Mouse (Mus musculus): ENCODE measurements around the gene Cdk2ap2. TPM values are rescaled to one million over a fixed set of nuclear protein-coding genes. Genes with fewer than 3 reads are reported as not detected.
A peak's percentile ranks its signal among the peaks of the same experiment; 100 is the strongest.

Gene Cdk2ap2
- total and polyA plus RNA-seq, 3 experiments, result 25.4 to 60.2 (median 40.9) TPM

DNA sequence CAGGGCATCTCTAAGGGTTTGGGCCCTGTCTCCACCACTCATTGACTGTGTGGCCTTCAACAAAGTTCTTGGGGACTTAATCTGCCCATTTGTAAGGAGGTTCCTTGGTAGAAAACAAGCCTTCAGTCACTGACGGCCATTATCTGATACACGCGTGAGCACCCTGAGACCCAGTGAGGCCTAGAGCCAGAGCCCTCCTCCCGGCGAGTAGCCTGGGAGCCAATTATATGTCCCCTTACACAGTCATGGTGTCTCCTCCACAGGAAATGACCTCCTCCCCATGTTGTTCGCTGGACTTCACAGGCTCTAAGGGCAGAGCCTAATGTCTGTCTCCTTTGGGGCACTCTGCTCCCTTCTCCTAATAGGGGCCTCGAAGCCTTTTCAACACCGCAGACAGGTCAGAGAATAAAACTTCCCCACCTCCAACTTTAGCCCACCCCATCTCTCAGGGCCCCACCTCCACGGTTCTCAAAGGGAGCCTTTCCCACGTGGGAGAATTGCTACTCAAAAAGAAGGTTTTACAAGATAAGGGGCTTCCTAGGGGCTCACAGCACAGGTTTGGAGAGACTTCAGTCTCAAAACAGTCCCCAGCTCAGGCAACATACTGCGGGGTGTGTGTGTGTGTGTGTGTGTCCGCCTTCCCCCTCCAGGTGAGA, 49.5 kb downstream of the Cdk2ap2 start:
- peaks cover 45% of the 10 kb centered on the region for H3K4me1 ChIP-seq (ENCODE audit: insufficient read depth, low read depth, low read length)
- no peak for TF ChIP-seq GATA1 (IDR thresholded peaks at IDR 0.05; ENCODE audit: borderline replicate concordance, low read length)
- no peak for TF ChIP-seq CTCF (IDR thresholded peaks at IDR 0.05; ENCODE audit: low read depth, low read length)
- TF ChIP-seq GATA2 (IDR thresholded peaks at IDR 0.05; ENCODE audit: borderline replicate concordance, low read depth, low read length), result no peak
- no peak for TF ChIP-seq POLR2AphosphoS5 (IDR thresholded peaks at IDR 0.05; ENCODE audit: insufficient replicate concordance, low read depth, low read length)
- TF ChIP-seq TAL1 (conservative IDR thresholded peaks at IDR 0.05; ENCODE audit: low read depth, low read length), result no peak
- H3K4me3 ChIP-seq (ENCODE audit: low read depth, low read length), result no peak overlapping the region
- ATAC-seq (ENCODE audit: extremely low read depth, insufficient number of reproducible peaks, low FRiP score, poor library complexity, severe bottlenecking) (no peak), DNase-seq (ENCODE audit: low spot score) (no peak)
- peaks cover 24% of the 10 kb centered on the region for H3K36me3 ChIP-seq (replicated peaks)
- H3K27me3 ChIP-seq (ENCODE audit: insufficient read depth, low read length), result peaks cover 22% of the 10 kb centered on the region
- H3K9me3 ChIP-seq (replicated peaks), result no peaks in the 10 kb centered on the region

DNA sequence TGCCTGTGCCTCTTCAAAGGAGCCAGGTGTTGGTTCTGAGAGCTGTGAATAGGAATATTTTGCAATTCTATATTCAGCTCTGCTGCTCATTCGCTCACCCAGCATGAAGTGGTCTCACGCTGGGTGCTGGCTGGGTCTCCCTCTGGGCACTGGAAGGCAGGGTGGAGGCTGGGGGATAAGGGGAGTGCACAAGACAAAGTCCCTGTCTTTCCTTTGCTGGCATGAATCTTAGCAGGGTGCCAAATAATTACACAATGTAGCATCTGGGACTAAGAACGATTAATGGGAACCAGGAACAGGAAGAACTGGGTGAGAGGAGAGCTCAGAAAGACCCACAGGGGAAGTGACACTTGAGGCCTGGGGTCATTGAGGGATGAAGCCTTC, 50.0 kb downstream of the Cdk2ap2 start:
- H3K36me3 ChIP-seq (replicated peaks), result peaks cover 29% of the 10 kb centered on the region
- H3K4me3 ChIP-seq (ENCODE audit: low read depth, low read length), result no peak overlapping the region
- no peak for TF ChIP-seq TAL1 (conservative IDR thresholded peaks at IDR 0.05; ENCODE audit: low read depth, low read length)
- ATAC-seq (ENCODE audit: extremely low read depth, insufficient number of reproducible peaks, low FRiP score, poor library complexity, severe bottlenecking), result no peak
- DNase-seq (ENCODE audit: low spot score), result no peak
- H3K27me3 ChIP-seq (ENCODE audit: insufficient read depth, low read length), result peaks cover 22% of the 10 kb centered on the region
- H3K4me1 ChIP-seq (ENCODE audit: insufficient read depth, low read depth, low read length), result peaks cover 45% of the 10 kb centered on the region
- no peaks in the 10 kb centered on the region for H3K9me3 ChIP-seq (replicated peaks)

DNA sequence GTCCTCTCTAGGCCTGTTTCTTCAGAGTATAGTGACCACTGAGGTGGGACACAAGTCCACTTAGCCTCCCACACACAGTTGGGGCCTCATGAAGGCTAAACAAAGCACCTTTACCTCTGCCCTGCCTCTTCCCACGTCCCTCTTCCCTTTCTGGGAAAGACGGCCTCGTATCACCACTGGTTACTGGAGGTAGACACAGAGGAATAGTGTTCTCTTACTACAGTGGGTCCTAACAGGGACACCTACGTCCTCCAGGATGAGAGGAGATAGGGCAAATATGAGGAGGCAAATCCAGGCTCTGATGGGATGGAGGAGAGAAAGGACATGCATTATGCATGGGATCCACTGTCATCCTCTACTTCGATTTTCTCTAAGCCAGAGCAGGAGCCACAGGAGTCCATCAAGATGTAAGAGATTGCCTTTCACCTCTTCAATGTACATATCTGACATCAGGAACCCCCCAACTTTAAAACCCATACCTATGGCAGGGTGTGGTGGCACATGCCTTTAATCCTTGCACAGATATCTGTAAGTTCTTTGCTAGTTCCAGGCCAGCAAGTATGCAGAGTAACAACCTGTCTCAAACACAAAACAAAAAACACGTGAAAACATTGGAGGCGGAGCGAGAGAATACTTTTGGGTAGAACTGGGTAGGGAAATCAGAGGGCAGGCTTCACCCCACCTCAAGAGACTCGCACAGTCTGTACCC, 51.0 kb downstream of the Cdk2ap2 start:
- no peak for TF ChIP-seq POLR2AphosphoS5 (IDR thresholded peaks at IDR 0.05; ENCODE audit: insufficient replicate concordance, low read depth, low read length)
- no peak for TF ChIP-seq GATA2 (IDR thresholded peaks at IDR 0.05; ENCODE audit: borderline replicate concordance, low read depth, low read length)
- no peak for TF ChIP-seq TAL1 (conservative IDR thresholded peaks at IDR 0.05; ENCODE audit: low read depth, low read length)
- no peak for TF ChIP-seq CTCF (IDR thresholded peaks at IDR 0.05; ENCODE audit: low read depth, low read length)
- peaks cover 14% of the 10 kb centered on the region for H3K27me3 ChIP-seq (ENCODE audit: insufficient read depth, low read length)
- peaks cover 39% of the 10 kb centered on the region for H3K36me3 ChIP-seq (replicated peaks)
- peak overlapping the region; percentile 82 for H3K4me3 ChIP-seq (ENCODE audit: low read depth, low read length)
- ATAC-seq (ENCODE audit: extremely low read depth, insufficient number of reproducible peaks, low FRiP score, poor library complexity, severe bottlenecking) (no peak), DNase-seq (ENCODE audit: low spot score) (no peak)
- peaks cover 46% of the 10 kb centered on the region for H3K4me1 ChIP-seq (ENCODE audit: insufficient read depth, low read depth, low read length)
- no peaks in the 10 kb centered on the region for H3K9me3 ChIP-seq (replicated peaks)

DNA sequence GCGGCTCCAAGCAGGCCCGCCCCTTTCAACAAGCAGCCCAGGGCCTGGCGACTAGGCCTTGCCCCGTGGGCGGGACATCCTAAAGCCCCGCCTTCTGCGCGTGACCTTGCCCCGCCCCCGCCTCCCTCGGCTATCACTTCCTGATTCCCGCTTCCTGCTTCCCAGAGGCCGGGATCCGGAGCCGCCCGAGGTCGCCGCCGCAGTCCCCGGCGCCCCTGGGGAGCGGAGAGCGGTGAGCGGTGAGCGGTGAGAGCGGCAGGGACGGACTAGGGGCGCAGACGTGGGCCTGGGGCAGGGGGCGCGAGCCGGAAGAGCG, 51.5 kb downstream of the Cdk2ap2 start, which contains the start of gene Coro1b:
TSS of gene Coro1b (plus strand) at position 129 of the 316 bp plus-strand sequence.
- DNase-seq (ENCODE audit: low spot score), result peak; percentile 91
- peaks cover 44% of the 10 kb centered on the region for H3K36me3 ChIP-seq (replicated peaks)
- peaks cover 50% of the 10 kb centered on the region for H3K4me1 ChIP-seq (ENCODE audit: insufficient read depth, low read depth, low read length)
- TF ChIP-seq GATA2 (IDR thresholded peaks at IDR 0.05; ENCODE audit: borderline replicate concordance, low read depth, low read length), result no peak
- TF ChIP-seq POLR2AphosphoS5 (IDR thresholded peaks at IDR 0.05; ENCODE audit: insufficient replicate concordance, low read depth, low read length), result no peak
- TF ChIP-seq CTCF (IDR thresholded peaks at IDR 0.05; ENCODE audit: low read depth, low read length), result no peak
- no peak for TF ChIP-seq TAL1 (conservative IDR thresholded peaks at IDR 0.05; ENCODE audit: low read depth, low read length)
- TF ChIP-seq GATA1 (IDR thresholded peaks at IDR 0.05; ENCODE audit: borderline replicate concordance, low read length), result no peak
- peak; percentile 92 for ATAC-seq (ENCODE audit: extremely low read depth, insufficient number of reproducible peaks, low FRiP score, poor library complexity, severe bottlenecking)
- peaks cover 9% of the 10 kb centered on the region; the same call in 1 of the 2 replicates for H3K27me3 ChIP-seq (ENCODE audit: insufficient read depth, low read length)
- peak within 1 kb of the TSS; percentile 82 for H3K4me3 ChIP-seq (ENCODE audit: low read depth, low read length)
- no peaks in the 10 kb centered on the region for H3K9me3 ChIP-seq (replicated peaks)

Other genes with a start within 250 kb of the Cdk2ap2 start
Only the 20 nearest of the 34 such genes appear.
- not detected in 2 replicates for gene Tbx10, start 104.4 kb upstream of the Cdk2ap2 start, total RNA-seq (2014; fragmentation: Nextera tagmentation)
- gene Tbx10, start 104.4 kb upstream of the Cdk2ap2 start, total RNA-seq (2017), result 0.06 TPM in 1 of 2 replicates, not detected in the other
- gene Tbx10, start 104.4 kb upstream of the Cdk2ap2 start, polyA plus RNA-seq (2012), result not detected in 2 replicates
- 11.0 and 13.1 TPM in 2 replicates for gene Nudt8, start 96.6 kb upstream of the Cdk2ap2 start, total RNA-seq (2014; fragmentation: Nextera tagmentation)
- gene Nudt8, start 96.6 kb upstream of the Cdk2ap2 start, total RNA-seq (2017), result 11.7 and 19.5 TPM in 2 replicates
- gene Nudt8, start 96.6 kb upstream of the Cdk2ap2 start, polyA plus RNA-seq (2012), result 22.4 and 24.1 TPM in 2 replicates
- gene Gm49405, start 96.6 kb upstream of the Cdk2ap2 start, total RNA-seq (2014; fragmentation: Nextera tagmentation), result 1.9 and 3.2 TPM in 2 replicates
- gene Gm49405, start 96.6 kb upstream of the Cdk2ap2 start, total RNA-seq (2017), result 1.2 and 1.7 TPM in 2 replicates
- gene Gm49405, start 96.6 kb upstream of the Cdk2ap2 start, polyA plus RNA-seq (2012), result 3.7 and 4.7 TPM in 2 replicates
- gene Doc2g, start 93.9 kb upstream of the Cdk2ap2 start, total RNA-seq (2014; fragmentation: Nextera tagmentation), result 4.7 and 5.4 TPM in 2 replicates
- 1.9 and 3.3 TPM in 2 replicates for gene Doc2g, start 93.9 kb upstream of the Cdk2ap2 start, total RNA-seq (2017)
- gene Doc2g, start 93.9 kb upstream of the Cdk2ap2 start, polyA plus RNA-seq (2012), result 10.0 and 10.1 TPM in 2 replicates
- gene Ndufv1, start 84.4 kb upstream of the Cdk2ap2 start, total RNA-seq (2014; fragmentation: Nextera tagmentation), result 84.1 and 109 TPM in 2 replicates
- 181 and 191 TPM in 2 replicates for gene Ndufv1, start 84.4 kb upstream of the Cdk2ap2 start, total RNA-seq (2017)
- 338 and 348 TPM in 2 replicates for gene Ndufv1, start 84.4 kb upstream of the Cdk2ap2 start, polyA plus RNA-seq (2012)
- 48.7 and 86.5 TPM in 2 replicates for gene Gstp1, start 59.2 kb upstream of the Cdk2ap2 start, total RNA-seq (2014; fragmentation: Nextera tagmentation)
- 36.8 and 46.2 TPM in 2 replicates for gene Gstp1, start 59.2 kb upstream of the Cdk2ap2 start, total RNA-seq (2017)
- 38.7 and 64.2 TPM in 2 replicates for gene Gstp1, start 59.2 kb upstream of the Cdk2ap2 start, polyA plus RNA-seq (2012)
- 29.9 TPM in 1 of 2 replicates, not detected in the other for gene Gstp2, start 51.2 kb upstream of the Cdk2ap2 start, total RNA-seq (2014; fragmentation: Nextera tagmentation)
- not detected in 2 replicates for gene Gstp2, start 51.2 kb upstream of the Cdk2ap2 start, total RNA-seq (2017)
- gene Gstp2, start 51.2 kb upstream of the Cdk2ap2 start, polyA plus RNA-seq (2012), result 0.28 TPM in 1 of 2 replicates, not detected in the other
- 38.1 and 40.8 TPM in 2 replicates for gene Gstp3, start 37.6 kb upstream of the Cdk2ap2 start, total RNA-seq (2014; fragmentation: Nextera tagmentation)
- gene Gstp3, start 37.6 kb upstream of the Cdk2ap2 start, total RNA-seq (2017), result 21.0 and 24.6 TPM in 2 replicates
- 5.6 and 9.3 TPM in 2 replicates for gene Gstp3, start 37.6 kb upstream of the Cdk2ap2 start, polyA plus RNA-seq (2012)
- gene Cabp2, start 15.6 kb upstream of the Cdk2ap2 start, total RNA-seq (2014; fragmentation: Nextera tagmentation), result not detected in 2 replicates
- gene Cabp2, start 15.6 kb upstream of the Cdk2ap2 start, total RNA-seq (2017), result not detected in 2 replicates
- not detected in 2 replicates for gene Cabp2, start 15.6 kb upstream of the Cdk2ap2 start, polyA plus RNA-seq (2012)
- gene Pitpnm1, start 2.8 kb downstream of the Cdk2ap2 start, total RNA-seq (2014; fragmentation: Nextera tagmentation), result 22.2 and 29.9 TPM in 2 replicates
- gene Pitpnm1, start 2.8 kb downstream of the Cdk2ap2 start, total RNA-seq (2017), result 12.9 and 17.8 TPM in 2 replicates
- 48.7 and 61.2 TPM in 2 replicates for gene Pitpnm1, start 2.8 kb downstream of the Cdk2ap2 start, polyA plus RNA-seq (2012)
- 36.8 and 39.9 TPM in 2 replicates for gene Aip, start 28.7 kb downstream of the Cdk2ap2 start, total RNA-seq (2014; fragmentation: Nextera tagmentation)
- 22.3 and 23.9 TPM in 2 replicates for gene Aip, start 28.7 kb downstream of the Cdk2ap2 start, total RNA-seq (2017)
- 86.6 and 92.9 TPM in 2 replicates for gene Aip, start 28.7 kb downstream of the Cdk2ap2 start, polyA plus RNA-seq (2012)
- not detected in 2 replicates for gene Gpr152, start 42.6 kb downstream of the Cdk2ap2 start, total RNA-seq (2014; fragmentation: Nextera tagmentation)
- 0.11 TPM in 1 of 2 replicates, not detected in the other for gene Gpr152, start 42.6 kb downstream of the Cdk2ap2 start, total RNA-seq (2017)
- gene Gpr152, start 42.6 kb downstream of the Cdk2ap2 start, polyA plus RNA-seq (2012), result not detected in 2 replicates
- gene Cabp4, start 46.9 kb downstream of the Cdk2ap2 start, total RNA-seq (2014; fragmentation: Nextera tagmentation), result 0.75 TPM in 1 of 2 replicates, not detected in the other
- 0.11 TPM in 1 of 2 replicates, not detected in the other for gene Cabp4, start 46.9 kb downstream of the Cdk2ap2 start, total RNA-seq (2017)
- 0.03 TPM in 1 of 2 replicates, not detected in the other for gene Cabp4, start 46.9 kb downstream of the Cdk2ap2 start, polyA plus RNA-seq (2012)
- gene Coro1b, start 51.4 kb downstream of the Cdk2ap2 start, total RNA-seq (2014; fragmentation: Nextera tagmentation), result 325 and 345 TPM in 2 replicates
- 157 and 189 TPM in 2 replicates for gene Coro1b, start 51.4 kb downstream of the Cdk2ap2 start, total RNA-seq (2017)
- gene Coro1b, start 51.4 kb downstream of the Cdk2ap2 start, polyA plus RNA-seq (2012), result 134 and 177 TPM in 2 replicates
- 88.5 and 107 TPM in 2 replicates for gene Ptprcap, start 56.4 kb downstream of the Cdk2ap2 start, total RNA-seq (2014; fragmentation: Nextera tagmentation)
- gene Ptprcap, start 56.4 kb downstream of the Cdk2ap2 start, total RNA-seq (2017), result 34.6 and 52.7 TPM in 2 replicates
- gene Ptprcap, start 56.4 kb downstream of the Cdk2ap2 start, polyA plus RNA-seq (2012), result 261 and 272 TPM in 2 replicates
- gene Rps6kb2, start 66.2 kb downstream of the Cdk2ap2 start, total RNA-seq (2014; fragmentation: Nextera tagmentation), result 23.1 and 31.5 TPM in 2 replicates
- gene Rps6kb2, start 66.2 kb downstream of the Cdk2ap2 start, total RNA-seq (2017), result 16.1 and 23.6 TPM in 2 replicates
- gene Rps6kb2, start 66.2 kb downstream of the Cdk2ap2 start, polyA plus RNA-seq (2012), result 73.4 and 78.6 TPM in 2 replicates
- 1.2 and 3.2 TPM in 2 replicates for gene Carns1, start 78.3 kb downstream of the Cdk2ap2 start, total RNA-seq (2014; fragmentation: Nextera tagmentation)
- gene Carns1, start 78.3 kb downstream of the Cdk2ap2 start, total RNA-seq (2017), result 0.17 and 0.55 TPM in 2 replicates
- 0.37 and 0.48 TPM in 2 replicates for gene Carns1, start 78.3 kb downstream of the Cdk2ap2 start, polyA plus RNA-seq (2012)
- gene Tbc1d10c, start 94.1 kb downstream of the Cdk2ap2 start, total RNA-seq (2014; fragmentation: Nextera tagmentation), result 12.8 and 13.0 TPM in 2 replicates
- gene Tbc1d10c, start 94.1 kb downstream of the Cdk2ap2 start, total RNA-seq (2017), result 21.9 and 26.7 TPM in 2 replicates
- 32.8 and 36.0 TPM in 2 replicates for gene Tbc1d10c, start 94.1 kb downstream of the Cdk2ap2 start, polyA plus RNA-seq (2012)
- 270 and 304 TPM in 2 replicates for gene Ppp1ca, start 94.9 kb downstream of the Cdk2ap2 start, total RNA-seq (2014; fragmentation: Nextera tagmentation)
- gene Ppp1ca, start 94.9 kb downstream of the Cdk2ap2 start, total RNA-seq (2017), result 565 and 679 TPM in 2 replicates
- 547 and 673 TPM in 2 replicates for gene Ppp1ca, start 94.9 kb downstream of the Cdk2ap2 start, polyA plus RNA-seq (2012)
- 61.9 and 93.9 TPM in 2 replicates for gene Rad9a, start 104.5 kb downstream of the Cdk2ap2 start, total RNA-seq (2014; fragmentation: Nextera tagmentation)
- 27.5 and 29.2 TPM in 2 replicates for gene Rad9a, start 104.5 kb downstream of the Cdk2ap2 start, total RNA-seq (2017)
- gene Rad9a, start 104.5 kb downstream of the Cdk2ap2 start, polyA plus RNA-seq (2012), result 31.3 and 33.6 TPM in 2 replicates